Mouse (Mus musculus) lung, postnatal 14 days (tissue): ENCODE results near the gene Dync1i2.

Experiments
- DNase-seq: peaks from one replicate; pipeline ENCODE4 v3.0.0; 2021

Gene Dync1i2

DNA sequence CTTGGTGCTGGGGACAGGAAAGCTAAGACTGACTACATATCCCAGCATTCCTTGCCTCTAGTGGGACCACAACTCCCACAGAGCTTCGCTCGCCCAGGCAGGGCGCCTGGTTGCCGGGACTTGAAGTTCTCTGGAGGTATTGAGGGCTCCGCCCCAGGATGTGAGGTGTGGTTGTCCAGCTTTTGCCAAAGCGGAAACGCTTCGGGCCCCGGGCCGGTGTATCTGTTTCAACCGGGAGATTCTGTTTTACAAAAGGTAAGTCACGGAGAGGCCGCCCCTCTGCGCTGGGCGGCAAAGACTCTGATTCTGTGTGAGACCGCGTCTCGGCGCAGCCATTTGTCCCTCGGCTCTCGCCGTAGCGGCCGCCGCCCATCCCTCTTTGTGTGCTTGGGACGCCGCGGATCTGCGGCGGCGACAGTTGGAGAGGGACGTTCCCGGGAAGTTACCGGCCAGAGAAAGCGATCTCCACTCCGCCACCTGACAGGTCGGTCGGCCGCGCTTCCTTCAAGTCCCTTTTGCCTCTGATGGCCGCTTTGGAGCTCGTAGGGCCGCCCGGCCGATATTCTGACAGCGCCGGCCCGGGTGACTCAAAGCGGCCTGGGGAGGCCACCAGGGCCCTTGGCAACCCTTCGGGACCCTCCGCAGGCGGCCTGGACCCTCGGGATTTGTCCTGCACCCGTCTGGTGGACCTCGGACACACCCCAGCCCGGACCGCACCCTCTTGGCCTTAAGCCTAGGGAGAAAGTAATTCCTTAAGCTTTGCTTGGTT, at the start of gene Dync1i2:
Dync1i2 (plus strand) TSS at position 116 of the 769 bp plus-strand sequence.
- peak; percentile 89 for DNase-seq

DNA sequence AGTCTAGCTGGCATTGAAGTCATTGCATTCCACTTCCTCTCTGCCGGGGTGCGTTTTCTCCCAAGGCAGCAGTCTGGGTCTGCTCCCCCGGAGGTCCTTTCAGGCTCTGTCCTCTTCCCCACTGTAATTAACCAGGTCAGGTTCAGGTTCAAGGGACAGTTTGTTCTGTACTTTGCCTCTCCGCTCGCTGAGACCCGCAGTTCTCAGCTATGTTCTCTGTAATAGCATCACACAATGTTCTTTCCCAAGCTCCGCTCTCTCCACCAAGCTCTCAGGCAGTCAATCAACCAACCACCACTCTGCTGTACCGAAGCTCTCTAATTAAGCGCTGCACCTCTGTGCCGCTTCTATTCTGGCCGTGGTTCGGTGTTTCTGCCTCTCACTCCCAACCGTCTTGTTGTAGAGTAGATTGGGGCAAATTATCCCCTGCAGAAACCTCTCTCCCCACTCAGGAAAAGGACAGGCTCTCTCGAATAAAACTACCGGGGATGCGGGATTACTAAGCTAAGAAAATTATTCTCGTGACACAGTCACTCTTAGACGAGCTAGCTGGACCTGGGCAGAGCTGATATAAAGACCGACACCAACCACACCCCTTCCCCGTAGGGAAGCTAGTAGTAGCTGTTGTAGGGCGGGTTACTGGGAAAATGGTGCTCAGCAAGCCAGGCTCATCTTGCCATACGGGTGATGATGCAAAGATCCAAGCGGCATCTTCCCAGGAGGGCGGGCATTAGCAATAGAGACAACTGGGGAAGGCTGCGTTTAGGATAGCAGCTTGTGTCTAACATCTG, 48.5 kb upstream of the Dync1i2 start:
- DNase-seq = no peak

DNA sequence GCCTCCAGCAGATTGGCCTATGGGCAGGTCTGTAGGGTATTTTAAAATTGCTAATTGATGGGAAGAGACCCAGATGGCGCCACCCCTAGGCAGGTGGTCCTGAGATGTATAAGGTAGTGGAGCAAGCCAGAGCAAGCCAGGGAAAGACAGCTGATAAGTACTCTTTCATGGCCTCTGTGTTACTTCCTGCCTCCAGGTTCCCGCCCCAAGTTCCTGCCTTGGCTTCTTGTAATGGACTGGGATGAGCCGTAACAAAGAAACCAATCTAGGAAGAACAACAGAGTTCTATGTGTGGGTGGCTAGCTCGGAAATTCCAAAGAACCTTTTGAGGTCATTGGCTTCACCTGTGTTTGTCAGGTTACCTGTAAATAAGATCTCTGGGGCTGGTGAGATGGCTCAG, 44.3 kb upstream of the Dync1i2 start:
- DNase-seq = no peak

DNA sequence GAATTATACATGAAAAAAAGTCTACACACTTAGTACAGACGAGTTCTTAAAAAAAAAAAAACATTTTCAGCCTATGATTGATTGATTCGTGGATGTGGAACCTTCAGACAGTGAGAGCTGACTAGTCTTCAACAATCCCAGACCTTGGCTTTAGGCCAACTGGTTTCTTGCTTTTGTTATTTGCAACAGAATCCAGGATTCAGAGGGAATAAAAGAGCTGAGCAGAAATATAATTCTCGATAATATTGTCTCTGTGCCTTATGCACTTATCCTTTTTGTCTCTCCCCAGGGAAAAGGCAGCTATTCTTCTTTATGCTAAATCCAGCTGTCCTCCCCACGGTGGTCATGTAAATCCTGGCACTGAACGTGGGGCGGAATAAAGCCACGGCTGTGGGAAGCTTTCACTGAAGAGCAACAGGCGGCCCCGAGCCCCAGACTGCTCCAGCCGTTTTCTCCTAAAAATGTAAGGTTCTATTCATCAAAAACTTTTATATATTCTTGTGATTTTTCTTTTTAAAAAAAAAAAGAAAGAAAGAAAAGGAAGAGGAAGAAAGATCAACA, 43.0 kb upstream of the Dync1i2 start:
- no peak for DNase-seq

DNA sequence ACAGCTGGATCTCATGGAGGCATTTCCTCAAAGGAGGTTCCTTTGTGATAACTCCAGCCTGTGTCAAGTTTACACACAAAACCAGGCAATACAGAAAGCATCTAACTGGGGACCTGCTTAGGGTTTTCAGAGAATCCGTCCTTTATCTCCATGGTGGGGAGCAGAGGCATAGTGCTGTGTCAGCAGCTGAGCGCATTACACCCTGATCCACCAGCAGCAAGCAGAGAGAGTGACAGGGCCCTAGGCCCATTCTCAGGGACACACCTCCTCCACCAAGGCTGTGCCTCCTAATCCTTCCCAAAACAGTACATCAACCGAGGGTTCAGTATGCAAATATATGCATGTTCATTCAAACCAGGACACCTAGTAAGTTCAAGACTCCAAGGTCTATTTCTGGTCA, 38.5 kb upstream of the Dync1i2 start:
- no peak for DNase-seq

DNA sequence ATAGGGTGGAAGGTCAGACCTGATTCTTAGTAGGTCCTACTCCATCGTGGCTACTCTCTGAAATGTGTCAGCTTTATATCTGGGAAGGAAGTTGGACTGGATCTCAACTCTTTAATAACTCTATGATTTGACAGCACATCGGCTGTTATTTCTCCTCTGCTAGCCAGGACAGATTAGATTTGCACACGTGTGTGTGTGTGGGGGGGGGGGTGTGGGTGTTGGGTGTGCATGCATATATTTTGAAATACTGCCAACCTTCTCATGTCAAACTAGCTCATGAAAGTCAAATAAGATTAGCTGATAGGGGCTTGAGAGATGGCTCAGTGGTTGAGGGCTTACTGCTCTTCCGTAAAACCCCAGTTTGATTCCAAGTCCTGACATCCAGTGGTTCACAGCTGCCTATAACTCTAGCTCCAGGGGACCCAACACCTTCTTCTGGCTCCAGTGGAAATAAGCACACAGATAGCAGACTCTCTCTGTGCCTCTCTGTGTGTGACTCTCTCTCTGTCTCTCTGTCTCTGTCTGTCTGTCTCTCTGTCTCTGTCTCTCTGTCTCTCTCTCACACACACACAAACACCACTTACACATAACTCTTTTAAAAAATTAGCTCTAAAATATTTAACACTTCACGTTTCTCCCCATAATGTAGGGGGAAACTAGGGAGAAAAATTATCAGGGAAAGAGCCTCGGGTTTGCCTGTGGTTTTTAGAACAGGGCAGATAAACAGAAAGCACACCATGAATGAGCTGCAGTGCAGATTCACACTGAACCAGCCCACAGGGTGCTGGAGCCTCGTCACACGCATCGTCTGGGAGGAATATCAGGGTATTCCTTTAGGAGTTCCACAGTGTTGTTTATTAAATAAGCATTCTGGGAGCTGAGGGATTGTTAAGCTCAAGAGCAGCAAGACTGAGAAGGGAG, 34.9 kb upstream of the Dync1i2 start:
- DNase-seq = no peak

DNA sequence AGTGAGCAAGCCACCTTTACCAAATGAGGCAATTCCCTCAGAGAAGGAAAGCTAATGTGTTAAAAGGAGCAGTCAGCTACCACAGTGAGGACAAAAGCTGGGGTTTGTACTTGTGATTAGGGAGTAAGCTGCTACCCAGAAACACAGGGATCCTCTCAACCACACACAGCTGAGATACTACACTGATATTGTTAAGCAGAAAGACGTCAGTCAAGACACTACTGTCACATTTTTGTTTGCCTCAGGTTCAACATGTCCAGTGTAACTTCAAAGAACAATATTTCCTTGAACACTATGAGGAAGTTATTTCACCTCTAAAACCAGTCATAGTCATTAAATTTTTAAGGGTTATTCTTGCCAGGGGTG, 34.3 kb upstream of the Dync1i2 start:
- no peak for DNase-seq

DNA sequence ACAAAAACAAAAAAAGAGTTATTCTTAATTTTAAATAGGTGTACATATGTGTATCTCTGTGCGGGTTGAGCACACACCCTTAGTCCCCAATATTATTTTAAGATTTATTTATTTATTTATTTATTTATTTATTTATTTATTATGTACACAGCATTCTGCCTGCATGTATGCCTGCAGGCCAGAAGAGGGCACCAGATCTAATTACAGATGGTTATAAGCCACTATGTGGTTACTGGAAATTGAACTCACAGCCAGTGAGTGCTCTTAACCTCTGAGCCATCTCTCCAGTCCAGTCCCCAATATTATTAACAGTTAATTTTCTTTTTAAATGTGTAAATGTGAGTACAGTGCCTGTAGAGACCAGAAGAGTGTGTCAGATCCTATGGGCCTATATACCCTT, 33.7 kb upstream of the Dync1i2 start:
- DNase-seq = no peak

DNA sequence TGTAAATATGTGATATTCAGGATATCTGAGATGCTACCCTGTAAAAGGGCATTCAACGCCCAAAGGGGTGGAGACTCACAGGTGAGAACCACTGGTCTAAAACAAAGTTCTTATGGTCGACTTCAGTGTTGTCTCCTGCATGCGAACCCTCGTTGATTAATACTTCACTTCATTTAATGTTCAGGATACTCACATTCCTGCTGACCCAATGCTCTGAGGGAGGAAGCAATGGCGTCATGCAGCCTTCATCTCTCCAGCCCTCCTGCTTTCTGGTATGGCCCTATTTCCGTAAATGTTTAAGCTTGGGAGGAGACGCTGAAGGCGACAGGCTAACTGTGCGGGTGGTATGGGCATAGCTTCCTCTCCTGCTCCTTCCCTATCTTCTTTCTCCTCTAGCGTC, 31.8 kb upstream of the Dync1i2 start:
- DNase-seq = no peak

DNA sequence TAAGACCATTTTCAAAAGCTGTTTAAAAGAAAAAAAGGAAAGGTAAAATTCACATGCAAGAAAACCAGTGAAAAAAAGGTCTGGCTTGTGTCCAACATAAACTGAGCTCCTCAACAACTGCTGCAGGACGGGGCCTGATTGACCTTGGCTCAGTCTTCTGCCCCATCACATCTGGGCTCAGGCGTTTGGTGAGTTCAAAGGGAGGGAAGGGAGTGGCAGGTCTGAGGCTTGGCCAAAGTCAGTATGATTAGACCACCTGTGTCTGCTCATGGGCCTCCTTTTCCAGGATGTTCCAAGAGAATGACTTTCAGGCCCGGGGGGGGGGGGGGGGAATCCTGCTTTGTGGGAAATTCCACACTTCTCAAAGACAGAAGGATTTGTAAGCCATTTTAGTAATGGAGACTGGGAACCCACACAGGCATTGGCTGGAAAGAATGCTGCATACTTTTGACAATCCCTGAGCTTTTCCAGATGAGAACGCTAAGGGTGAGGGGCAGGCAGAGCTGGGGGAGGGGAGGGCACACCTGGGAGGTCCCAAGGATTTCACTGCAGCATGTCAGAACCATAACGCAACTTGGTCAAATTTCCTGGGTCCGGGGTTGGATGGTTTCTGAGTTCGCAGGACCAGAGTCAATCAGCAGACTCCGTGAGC, 30.8 kb upstream of the Dync1i2 start:
- no peak for DNase-seq

DNA sequence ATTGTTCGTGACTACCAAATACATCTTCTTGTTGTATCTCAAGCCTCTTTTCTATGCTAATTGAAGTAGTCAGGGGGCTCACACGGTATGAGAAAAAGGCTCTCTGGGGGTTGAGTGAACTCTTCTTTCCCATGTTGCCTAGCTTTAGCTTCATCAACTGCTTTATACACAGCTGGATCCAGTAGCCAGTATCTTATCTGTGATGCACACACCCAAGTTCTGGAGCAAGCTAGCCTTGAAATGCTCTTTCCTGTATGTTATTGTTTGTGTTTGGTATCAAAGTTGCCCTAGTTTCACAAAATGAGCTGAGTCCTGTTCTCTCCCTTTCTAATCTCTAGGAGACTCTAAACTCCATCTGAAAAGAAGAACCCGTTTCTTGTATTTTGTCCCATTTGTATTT, 23.6 kb upstream of the Dync1i2 start:
- no peak for DNase-seq

DNA sequence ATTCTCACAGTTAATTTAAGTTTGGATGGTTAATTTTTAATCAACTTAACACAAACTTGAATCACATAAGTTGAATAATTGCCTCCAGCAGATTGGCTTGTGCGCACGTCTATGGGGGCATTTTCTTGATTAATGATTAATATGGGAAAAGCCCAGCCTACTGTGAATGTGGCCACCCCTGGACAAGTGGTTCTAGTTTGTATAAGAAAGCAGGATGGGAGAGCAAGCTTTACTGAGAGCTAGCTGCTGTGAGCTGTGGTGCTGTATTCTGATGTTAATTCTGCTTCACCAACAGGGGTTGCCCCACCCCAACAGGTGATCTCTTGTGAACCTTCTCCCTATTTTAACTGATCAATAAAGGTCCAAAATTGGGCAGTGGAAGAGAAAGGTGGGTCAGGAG, 22.6 kb upstream of the Dync1i2 start:
- no peak for DNase-seq

DNA sequence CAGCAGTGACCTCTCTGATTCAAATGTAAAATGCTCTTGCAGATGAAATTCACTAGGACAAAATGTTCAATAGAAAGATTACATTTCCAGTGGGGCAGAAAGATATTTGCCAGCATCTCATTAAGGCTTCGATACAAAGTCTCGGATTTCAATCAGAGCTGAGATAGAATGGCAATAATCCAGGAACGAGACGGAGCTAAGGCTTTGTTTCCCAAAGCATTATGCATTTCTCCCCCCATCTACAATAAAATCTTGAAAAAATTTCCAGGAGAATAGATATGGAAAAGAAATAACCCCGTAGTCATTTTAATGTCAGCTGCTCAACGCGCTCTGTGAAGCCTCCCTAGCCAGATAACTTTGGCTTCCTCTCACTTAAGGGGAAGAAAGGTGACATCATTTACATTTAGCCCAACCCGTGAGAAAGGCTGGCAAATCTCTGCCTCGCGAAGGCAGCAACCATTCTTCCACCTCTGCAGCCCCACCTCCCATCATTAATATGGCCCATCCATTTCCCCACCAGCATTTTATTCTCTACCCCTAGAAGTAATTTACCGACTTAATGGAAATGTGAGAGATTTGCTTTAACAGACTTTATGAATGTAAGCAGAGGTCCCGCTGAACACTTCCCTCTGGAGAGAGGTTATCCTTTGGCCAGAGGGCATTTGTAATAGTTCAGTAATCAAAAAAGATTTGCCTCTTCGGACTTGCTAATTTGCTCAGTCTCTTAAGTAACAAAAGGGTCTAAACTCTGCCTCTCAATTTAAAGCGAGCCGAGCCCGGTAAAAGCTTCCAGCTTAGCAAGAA, 19.9 kb upstream of the Dync1i2 start:
- no peak for DNase-seq

DNA sequence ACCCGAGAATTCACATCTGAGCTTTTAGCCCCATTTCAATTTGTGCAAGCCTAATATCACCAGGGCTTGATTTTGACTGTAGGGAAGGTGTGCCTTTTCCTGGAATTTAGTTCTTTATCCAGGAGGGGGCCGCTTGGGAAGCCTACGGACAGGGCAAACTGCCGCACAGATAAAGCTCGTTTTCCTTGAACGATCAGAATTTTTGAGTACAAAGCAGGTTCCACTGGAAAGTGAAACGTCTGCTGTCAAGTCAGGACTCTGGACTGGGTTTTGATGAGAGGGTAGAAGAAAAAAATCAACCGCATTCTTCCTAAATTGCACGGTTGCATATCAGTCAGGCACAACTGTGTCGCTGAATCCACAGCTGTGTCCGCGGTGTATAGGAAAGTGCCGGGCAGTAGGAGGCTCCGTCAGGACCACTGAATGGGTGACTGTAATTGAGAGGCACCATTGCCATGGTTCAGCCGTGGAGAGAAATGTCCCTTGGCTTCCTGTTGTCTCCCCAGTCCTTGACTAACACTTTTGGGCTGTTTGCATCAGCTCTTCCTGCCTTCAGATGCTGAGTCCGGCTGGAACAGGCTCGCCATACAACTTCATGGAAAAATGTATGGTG, 19.2 kb upstream of the Dync1i2 start:
- DNase-seq = no peak

DNA sequence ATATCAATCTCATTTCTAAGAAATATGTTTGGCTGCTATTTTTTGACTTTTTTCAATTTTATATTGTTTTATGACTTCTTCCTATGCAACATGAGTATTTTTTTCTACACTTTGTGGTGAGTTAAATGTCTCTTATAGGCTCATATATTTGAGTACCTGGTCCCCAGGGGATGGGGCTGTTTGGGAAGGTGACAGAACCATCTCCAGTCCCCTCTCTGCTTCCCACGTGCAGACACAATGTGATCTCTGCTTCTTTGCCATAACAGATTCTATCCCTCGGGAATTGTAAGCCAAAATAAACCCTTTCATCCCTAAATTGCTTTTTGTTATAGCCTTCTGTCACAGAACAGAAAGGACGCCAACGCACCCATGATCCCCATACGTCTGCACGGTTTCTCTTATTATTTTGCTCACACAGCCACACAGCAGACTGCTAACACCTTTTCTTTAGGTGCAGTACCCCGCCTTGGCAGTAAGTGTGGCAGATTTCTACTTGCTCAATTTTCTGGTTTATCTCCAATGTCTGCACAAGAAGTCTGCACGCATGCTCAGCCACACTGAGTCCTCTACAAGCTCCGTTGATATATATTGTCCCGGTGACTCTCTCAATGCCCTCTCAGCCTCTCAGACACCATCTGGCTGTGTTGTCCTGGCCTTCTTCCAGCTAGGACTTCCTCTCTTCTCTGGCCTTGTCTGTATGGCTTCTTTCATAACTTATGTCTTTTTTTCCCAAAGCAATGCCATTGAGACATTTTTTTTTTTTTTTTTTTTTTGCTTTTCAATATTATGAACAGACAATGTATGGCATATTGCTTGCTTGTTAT, 17.2 kb upstream of the Dync1i2 start:
- no peak for DNase-seq

DNA sequence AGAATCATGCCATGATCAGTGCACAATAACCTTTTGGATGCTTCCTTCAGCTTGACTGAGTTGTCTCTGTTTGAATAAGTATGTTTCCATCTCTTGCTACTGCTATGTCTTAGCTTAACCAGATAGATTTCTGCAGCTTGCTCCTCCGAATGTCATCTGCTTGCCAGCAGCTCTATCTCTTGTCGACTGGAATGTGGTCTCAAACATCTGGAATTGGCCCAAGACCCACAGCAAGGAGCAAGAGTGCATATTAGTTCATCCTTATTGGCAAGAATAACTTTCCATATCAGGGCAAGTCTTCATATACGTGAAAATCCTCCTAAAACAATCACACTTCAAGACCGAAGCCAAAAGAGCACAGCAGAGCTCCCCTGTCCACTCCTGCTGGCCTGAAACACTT, 14.6 kb upstream of the Dync1i2 start:
- DNase-seq = no peak

DNA sequence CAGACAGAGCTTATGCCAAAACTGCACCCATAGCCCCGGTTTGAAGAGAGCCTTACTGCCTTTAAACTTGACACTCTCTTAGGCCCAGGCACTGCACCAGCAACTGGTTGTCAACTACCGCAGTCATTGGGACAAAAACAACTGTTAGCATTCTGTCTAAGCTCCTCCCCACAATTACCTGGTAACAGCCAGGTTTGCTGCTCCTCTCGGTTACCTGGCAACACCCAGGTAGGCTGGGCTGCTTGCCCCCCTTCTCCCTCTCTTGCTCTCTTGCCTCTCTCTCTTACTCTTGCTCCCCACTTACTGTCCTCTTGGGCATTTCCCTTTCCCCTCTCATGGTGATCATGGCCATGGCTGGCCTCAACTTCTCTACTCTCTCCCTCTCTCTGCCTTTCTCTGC, 12.6 kb upstream of the Dync1i2 start:
- DNase-seq = no peak

DNA sequence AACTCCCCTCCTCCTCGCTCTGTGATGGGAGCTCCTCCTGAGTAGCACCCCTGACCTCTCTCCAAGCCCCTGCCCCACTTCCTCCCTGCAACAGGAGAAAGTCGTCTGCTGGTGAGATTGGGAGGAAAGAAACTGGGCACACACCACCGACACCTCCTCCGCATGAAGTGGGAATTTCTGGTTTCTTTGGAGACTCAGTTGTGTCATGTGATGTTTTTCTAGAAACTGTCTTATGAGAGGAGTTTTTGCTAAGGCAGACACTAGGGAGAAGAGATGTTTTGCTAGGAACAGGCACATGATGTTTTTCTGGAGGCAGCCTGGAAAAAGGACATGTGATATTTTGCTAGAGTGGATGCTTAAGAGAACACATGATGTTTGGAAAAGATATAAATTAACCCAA, 11.0 kb upstream of the Dync1i2 start:
- DNase-seq = no peak

DNA sequence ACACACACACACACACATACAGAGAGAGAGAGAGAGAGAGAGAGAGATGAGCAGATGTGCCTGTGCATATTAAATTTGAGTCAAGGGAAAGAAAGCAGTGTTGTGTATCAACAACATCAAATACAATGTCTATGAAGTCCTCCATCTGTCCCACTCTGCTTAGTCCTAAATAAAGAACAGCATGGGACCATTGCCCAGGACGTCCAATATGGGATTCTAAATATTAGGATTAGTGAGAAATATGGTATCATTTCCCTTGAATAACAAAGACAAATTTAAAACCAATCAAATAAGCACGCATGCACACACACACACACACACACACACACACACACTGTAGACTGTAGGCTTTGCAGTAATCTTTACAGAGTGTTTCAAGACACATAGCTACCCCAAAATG, 9.6 kb upstream of the Dync1i2 start:
- DNase-seq = no peak

DNA sequence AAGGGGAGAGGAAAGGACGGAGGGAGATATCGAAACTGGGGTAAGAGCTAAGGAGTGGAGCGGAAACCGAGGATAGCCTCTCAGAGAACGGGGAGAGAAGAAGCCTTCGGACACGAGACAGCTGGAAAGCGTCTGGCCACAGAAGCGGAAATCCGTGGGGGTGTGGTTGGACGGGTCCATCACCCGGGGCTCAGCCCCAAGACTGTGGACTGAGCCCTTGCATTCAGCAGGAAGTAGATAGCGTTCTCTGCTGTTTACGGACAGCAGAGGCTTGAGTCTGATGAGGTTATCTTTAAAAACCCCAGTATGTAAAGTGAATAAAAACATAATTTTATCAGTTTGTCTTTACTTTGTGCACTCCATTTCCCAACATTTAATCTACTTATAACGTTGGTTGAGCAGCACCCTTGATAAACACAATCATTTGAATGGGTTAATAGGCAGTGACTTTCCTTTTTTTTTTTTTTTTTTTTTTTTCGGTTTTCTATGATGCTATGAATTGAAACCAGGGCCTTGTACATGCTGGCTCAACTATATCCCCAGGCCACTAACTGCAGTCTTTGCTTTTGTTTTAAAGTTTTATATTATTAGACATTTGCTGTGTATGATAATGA, 7.6 kb upstream of the Dync1i2 start:
- DNase-seq = peak; percentile 29
